17 mouse cellular contexts compared by ENCODE assay signal in genomic region chr7:29386349-29386748, GRCm38 (mm10).
"Had no signal": no experiment of that assay in that cellular context is flagged by ENCODE, and none has a peak within 500 bp of the region (broad histone marks: within the 10 kb centered on the region; RNA-seq: fewer than 3 reads in every experiment).

No protein-coding gene starts in this region.

- ATAC-seq: lung, postnatal 0 days; midbrain, embryonic 13.5 days; midbrain, embryonic 15.5 days had no signal

- H3K9ac ChIP-seq: lung, embryonic 15.5 days; midbrain, embryonic 13.5 days; midbrain, embryonic 15.5 days; neural tube, embryonic 12.5 days; stomach, embryonic 15.5 days had no signal

- H3K27ac ChIP-seq: lung, embryonic 15.5 days; macrophage; midbrain, embryonic 13.5 days; midbrain, embryonic 15.5 days; neural tube, embryonic 12.5 days; stomach, embryonic 15.5 days; stomach, postnatal 0 days had no signal

- H3K4me3 ChIP-seq: lung, embryonic 15.5 days; megakaryocyte, embryonic 14.5 days; midbrain, embryonic 13.5 days; midbrain, embryonic 15.5 days; neural tube, embryonic 12.5 days; stomach, embryonic 15.5 days had no signal

- DNase-seq: lung, adult 2 months; lung, postnatal 14 days; lung, postnatal 36 days; right cerebral cortex, postnatal 14 days; thymus, adult 2 months; thymus, postnatal 25 days; thymus, postnatal 4 days had no signal

- H3K4me2 ChIP-seq: lung, embryonic 15.5 days; midbrain, embryonic 11.5 days; midbrain, embryonic 13.5 days; midbrain, embryonic 15.5 days; neural tube, embryonic 12.5 days; stomach, embryonic 15.5 days had no signal

- H3K4me1 ChIP-seq: midbrain, embryonic 13.5 days; neural tube, embryonic 12.5 days had no signal

- H3K27me3 ChIP-seq: lung, embryonic 15.5 days; megakaryocyte, embryonic 14.5 days; midbrain, embryonic 13.5 days; midbrain, embryonic 15.5 days; neural tube, embryonic 12.5 days; stomach, embryonic 15.5 days had no signal

- H3K9me3 ChIP-seq: lung, embryonic 15.5 days; megakaryocyte, embryonic 14.5 days; midbrain, embryonic 13.5 days; midbrain, embryonic 15.5 days; neural tube, embryonic 12.5 days; stomach, embryonic 15.5 days had no signal
